Mouse (Mus musculus) hindbrain, embryonic 14.5 days (tissue): ENCODE measurements around the gene Cd79a. TPM values are rescaled to one million over a fixed set of nuclear protein-coding genes. Genes with fewer than 3 reads are reported as not detected.

Source experiments
- ATAC-seq: fragments of 200-750 bp; cut with Nextera tagmentation; 2 replicates; pipeline ENCODE4 v1.8.0; 2017; ENCODE audit warnings: moderate number of reproducible peaks, mild to moderate bottlenecking, moderate TSS enrichment, moderate library complexity; ENCODE audit not compliant: low FRiP score
- DNase-seq: peaks from one replicate; pipeline ENCODE4 v3.0.0-alpha.2; 2015; ENCODE audit warnings: low spot score
- H3K27ac ChIP-seq: fragments of 300-500 bp; sonication (generic); 2 replicates; pipeline ENCODE4 v1.5.1; 2014; ENCODE audit warnings: mild to moderate bottlenecking, moderate library complexity
- H3K27me3 ChIP-seq: fragments of 300-500 bp; sonication (generic); 2 replicates; pipeline ENCODE4 v1.6.1; 2014; ENCODE audit warnings: mild to moderate bottlenecking, low read length, mixed read lengths; ENCODE audit not compliant: control insufficient read depth, insufficient read depth
- H3K36me3 ChIP-seq: fragments of 300-500 bp; sonication (generic); replicated peaks from 2 replicates; pipeline ENCODE4 v1.6.1; 2014; ENCODE audit not compliant: control insufficient read depth, insufficient read depth
- H3K4me1 ChIP-seq: fragments of 300-500 bp; sonication (generic); replicated peaks from 2 replicates; pipeline ENCODE4 v1.6.1; 2014; ENCODE audit warnings: antibody characterized with exemption, low read length, mixed read lengths; ENCODE audit not compliant: control insufficient read depth, insufficient read depth
- H3K4me2 ChIP-seq: fragments of 300-500 bp; sonication (generic); replicated peaks from 2 replicates; pipeline ENCODE4 v1.6.1; 2014; ENCODE audit warnings: mild to moderate bottlenecking, moderate library complexity
- H3K4me3 ChIP-seq: fragments of 300-500 bp; sonication (generic); replicated peaks from 2 replicates; pipeline ENCODE4 v1.5.1; 2014; ENCODE audit warnings: mild to moderate bottlenecking, low read length
- H3K9ac ChIP-seq: fragments of 300-500 bp; sonication (generic); 2 replicates; pipeline ENCODE4 v1.6.1; 2014
- H3K9me3 ChIP-seq: fragments of 300-500 bp; sonication (generic); 2 replicates; pipeline ENCODE4 v1.6.1; 2016; ENCODE audit warnings: low read length; ENCODE audit not compliant: control insufficient read depth
- WGBS: fragments of 180-500 bp; shearing (Covaris S2); extraction: QIAGEN DNeasy Blood & Tissue Kit; methylation state at CpG from one replicate; pipeline ENCODE4 v1.1.7; 2014; 5-methylcytosine and 5-hydroxymethylcytosine counted together
- polyA plus RNA-seq: library from polyadenylated mRNA; unstranded; fragments of >200 nt; fragmentation: Nextera tagmentation; extraction: Ambion mirVana; gene quantifications from 2 replicates; pipeline ENCODE4 v1.2.1, GENCODE M21; 2014

The Cd79a gene
- 0.13 and 0.33 TPM in 2 replicates for polyA plus RNA-seq

DNA sequence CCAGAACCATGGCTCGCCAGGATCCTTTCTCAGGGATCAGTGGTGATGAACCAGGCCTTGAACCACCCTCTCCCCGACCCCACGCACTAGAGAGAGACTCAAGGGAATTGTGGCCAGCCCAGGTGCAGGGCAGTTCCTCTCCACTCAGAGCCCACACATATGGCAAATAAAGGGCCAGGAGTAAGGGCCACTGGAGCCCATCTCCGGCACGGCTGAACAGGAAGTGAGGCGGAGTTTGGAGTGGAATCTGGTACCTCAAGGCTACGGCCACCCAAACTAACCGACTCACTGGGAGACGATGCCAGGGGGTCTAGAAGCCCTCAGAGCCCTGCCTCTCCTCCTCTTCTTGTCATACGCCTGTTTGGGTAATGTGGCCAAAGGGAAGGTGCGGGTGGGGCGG lies at the start of gene Cd79a:
TSS of gene Cd79a (plus strand) at position 158 of the 400 bp plus-strand sequence.
- Histone ChIP-seq H3K36me3 (peaks cover 4% of the 10 kb centered on the region; the same call in 1 of the 2 replicates), H3K4me1 (no peaks in the 10 kb centered on the region), H3K9me3 (no peaks in the 10 kb centered on the region), H3K27me3 (no peaks in the 10 kb centered on the region), H3K4me2 (no peak within 1 kb of the TSS), H3K4me3 (no peak within 1 kb of the TSS), H3K9ac (no peak within 1 kb of the TSS), H3K27ac (no peak within 1 kb of the TSS)
- no peak for DNase-seq
- 87% methylated on average over 12 of the region's 12 CpGs for WGBS
- no peak for ATAC-seq

DNA sequence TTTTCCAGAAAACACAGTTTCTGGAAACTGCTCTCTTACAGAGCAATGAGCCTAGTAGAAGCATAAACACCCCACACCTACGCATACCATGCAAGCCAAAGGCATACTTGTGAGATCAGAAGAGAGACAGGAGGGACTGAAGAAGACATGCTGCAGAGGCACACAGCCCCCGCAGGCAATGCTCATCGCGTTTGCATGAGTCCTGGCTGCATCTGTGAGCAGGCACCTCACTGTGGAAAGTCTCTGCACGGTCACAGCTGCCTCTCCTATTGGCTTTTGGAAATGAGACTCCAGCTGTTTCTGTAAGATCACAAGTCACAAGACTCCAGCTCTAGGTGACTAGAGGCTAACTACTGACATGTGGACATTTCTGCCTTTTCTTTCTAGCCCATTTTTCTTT lies 47.0 kb upstream of the Cd79a start:
- DNase-seq (no peak), ATAC-seq (no peak)
- no peak overlapping the region for H3K27ac ChIP-seq
- H3K4me3 ChIP-seq, result no peak overlapping the region
- H3K9ac ChIP-seq, result no peak overlapping the region
- H3K9me3 ChIP-seq, result no peaks in the 10 kb centered on the region
- no peaks in the 10 kb centered on the region for H3K27me3 ChIP-seq
- H3K36me3 ChIP-seq, result no peaks in the 10 kb centered on the region
- 23% methylated on average over 5 of the region's 5 CpGs for WGBS
- H3K4me2 ChIP-seq, result no peak overlapping the region
- no peaks in the 10 kb centered on the region; the same call in 1 of the 2 replicates for H3K4me1 ChIP-seq

DNA sequence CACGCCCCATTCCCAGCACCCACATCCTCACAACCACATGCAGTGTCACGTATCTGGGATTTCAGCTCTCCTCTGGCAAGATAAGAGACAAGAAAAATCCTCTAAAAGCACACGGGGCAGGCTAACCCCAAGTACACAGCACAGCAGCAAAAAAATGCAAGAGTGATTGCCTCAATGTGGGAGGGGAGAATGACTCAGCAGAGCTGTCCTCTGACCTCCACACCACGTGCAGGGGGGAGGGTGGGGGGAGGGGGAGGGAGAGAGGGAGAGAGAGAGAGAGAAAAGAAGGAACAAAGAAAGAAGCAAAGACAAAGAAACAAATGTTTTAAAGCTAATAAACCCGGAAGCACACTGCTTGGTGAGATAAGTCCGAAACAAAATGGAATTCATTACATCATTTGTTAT lies 46.3 kb upstream of the Cd79a start:
- H3K9me3 ChIP-seq, result no peaks in the 10 kb centered on the region
- H3K4me2 ChIP-seq, result no peak overlapping the region
- WGBS, result 35% methylated on average over 6 of the region's 6 CpGs
- H3K27me3 ChIP-seq, result no peaks in the 10 kb centered on the region
- H3K4me3 ChIP-seq, result no peak overlapping the region
- DNase-seq, result no peak
- no peak overlapping the region for H3K9ac ChIP-seq
- H3K27ac ChIP-seq, result no peak overlapping the region
- no peaks in the 10 kb centered on the region for H3K36me3 ChIP-seq
- H3K4me1 ChIP-seq, result no peaks in the 10 kb centered on the region; the same call in 1 of the 2 replicates
- no peak for ATAC-seq

DNA sequence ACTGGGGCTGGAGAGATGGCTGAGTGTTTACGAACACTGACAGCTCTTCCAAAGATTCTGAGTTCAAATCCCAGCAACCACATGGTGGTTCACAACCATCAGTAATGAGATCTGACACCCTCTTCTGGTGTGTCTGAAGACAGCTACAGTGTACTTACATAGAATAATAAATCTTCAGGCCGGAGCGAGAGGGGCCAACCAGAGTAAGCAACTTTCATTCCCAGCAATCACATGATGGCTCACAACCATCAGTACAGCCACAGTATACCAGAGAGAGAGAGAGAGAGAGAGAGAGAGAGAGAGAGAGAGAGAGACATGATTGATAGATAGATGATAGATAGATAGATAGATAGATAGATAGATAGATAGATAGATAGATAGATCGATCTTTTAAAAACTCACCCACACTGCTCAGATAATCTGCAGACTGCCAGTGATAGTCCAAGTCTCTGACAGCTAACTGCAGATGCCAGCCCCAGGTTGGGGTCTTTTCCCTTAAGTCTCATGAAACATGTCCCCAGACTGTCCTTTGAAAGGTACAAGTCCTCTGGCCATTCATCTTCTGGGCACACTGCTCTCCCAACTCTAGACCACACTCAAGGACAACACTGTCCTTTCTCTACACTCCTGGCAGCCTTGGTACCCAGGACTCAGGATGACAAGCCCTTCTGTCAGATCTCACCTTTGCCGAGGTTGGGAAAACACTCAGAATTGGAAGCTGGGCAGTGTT lies 45.4 kb upstream of the Cd79a start:
- no peak for DNase-seq
- 86% methylated on average over 5 of the region's 5 CpGs for WGBS

DNA sequence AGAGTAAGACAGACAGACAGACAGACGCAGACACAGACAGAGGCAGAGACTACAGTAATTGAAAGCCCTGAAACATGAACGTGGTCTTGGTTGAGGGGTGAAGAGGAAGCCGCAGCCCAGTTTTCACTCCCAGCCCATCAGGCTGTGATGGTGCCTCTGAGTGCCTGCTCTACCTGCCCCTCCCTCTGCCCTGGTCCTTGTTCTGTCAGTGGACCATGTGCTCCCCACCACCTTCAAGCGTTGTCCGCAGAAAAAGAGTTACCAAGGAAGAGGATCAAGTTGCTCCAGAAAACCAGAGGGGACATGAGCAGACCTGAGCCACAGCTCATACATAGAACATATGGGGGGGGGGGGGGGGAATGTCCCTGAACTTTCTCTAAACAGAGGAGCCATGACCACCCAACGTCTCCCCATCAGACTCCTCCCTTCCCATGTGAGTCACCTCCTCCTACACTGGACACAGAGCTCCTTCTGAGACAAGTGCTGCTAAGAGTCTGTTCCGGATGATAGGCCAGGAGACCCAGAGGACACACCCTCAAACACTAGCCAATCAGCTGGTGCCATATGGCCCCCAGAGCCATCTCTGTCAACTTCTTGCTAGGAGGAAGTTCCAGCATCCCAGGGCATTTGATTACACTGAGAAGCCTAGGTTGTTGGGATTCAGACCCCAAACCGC lies 44.5 kb upstream of the Cd79a start:
- Histone ChIP-seq H3K9ac (no peak overlapping the region), H3K27me3 (no peaks in the 10 kb centered on the region), H3K36me3 (no peaks in the 10 kb centered on the region), H3K4me1 (no peaks in the 10 kb centered on the region), H3K27ac (no peak overlapping the region), H3K4me3 (no peak overlapping the region), H3K9me3 (no peaks in the 10 kb centered on the region), H3K4me2 (no peak overlapping the region)
- DNase-seq, result no peak
- ATAC-seq, result no peak
- 77% methylated on average over 8 of the region's 8 CpGs for WGBS

More for the DNA sequence above, 45.4 kb upstream of the Cd79a start:
- no peak for ATAC-seq
- Histone ChIP-seq H3K9me3 (no peaks in the 10 kb centered on the region), H3K9ac (no peak overlapping the region), H3K4me3 (no peak overlapping the region), H3K27me3 (no peaks in the 10 kb centered on the region), H3K4me1 (no peaks in the 10 kb centered on the region), H3K27ac (no peak overlapping the region), H3K4me2 (no peak overlapping the region), H3K36me3 (no peaks in the 10 kb centered on the region)

DNA sequence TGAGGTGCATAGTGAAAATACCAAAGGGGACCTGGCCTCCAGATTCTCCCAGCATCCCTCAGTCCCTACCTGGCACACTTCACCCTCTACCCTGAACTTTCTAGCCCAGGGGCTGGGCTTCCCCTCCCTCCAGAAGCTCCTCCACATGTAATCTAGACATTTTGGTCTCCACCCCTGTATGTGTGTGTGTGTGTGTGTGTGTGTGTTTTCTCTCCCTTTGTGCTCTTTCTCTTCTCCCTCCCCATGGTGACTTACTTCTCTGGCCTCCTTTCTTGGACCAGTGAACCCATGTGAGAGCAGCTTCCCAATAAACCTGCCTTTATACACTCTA lies 44.0 kb upstream of the Cd79a start:
- H3K4me2 ChIP-seq, result no peak overlapping the region
- no peak for ATAC-seq

DNA sequence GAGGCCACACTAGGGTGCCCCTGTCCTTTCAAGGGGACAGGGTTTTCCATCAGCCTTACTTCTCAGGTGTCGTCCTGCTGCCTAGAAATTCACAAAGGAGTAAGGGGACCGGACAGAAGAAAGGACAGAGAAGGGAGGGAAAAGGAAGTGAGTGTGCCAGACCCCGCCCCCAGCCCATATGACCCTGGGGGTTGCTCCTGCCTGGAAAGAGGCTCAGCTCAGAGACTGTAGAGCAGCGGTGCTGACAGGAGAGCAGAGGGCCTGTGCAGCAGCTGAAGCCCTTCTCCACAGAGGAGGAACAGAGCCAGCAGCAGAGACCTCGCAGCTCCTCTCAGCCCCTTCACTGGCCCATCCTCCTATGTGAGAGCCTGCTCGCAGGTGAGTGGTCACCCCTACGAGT lies 43.5 kb upstream of the Cd79a start:
- Histone ChIP-seq H3K27me3 (no peaks in the 10 kb centered on the region), H3K4me1 (no peaks in the 10 kb centered on the region), H3K36me3 (no peaks in the 10 kb centered on the region), H3K4me2 (no peak overlapping the region), H3K27ac (no peak overlapping the region), H3K4me3 (no peak overlapping the region), H3K9me3 (no peaks in the 10 kb centered on the region), H3K9ac (no peak overlapping the region)
- ATAC-seq, result no peak
- no peak for DNase-seq
- 45% methylated on average over 7 of the region's 7 CpGs for WGBS

More for the DNA sequence above, 44.0 kb upstream of the Cd79a start:
- DNase-seq, result no peak
- no peaks in the 10 kb centered on the region for H3K9me3 ChIP-seq
- H3K4me1 ChIP-seq, result no peaks in the 10 kb centered on the region
- H3K4me3 ChIP-seq, result no peak overlapping the region
- H3K9ac ChIP-seq, result no peak overlapping the region
- no peaks in the 10 kb centered on the region for H3K36me3 ChIP-seq
- H3K27me3 ChIP-seq, result no peaks in the 10 kb centered on the region
- no peak overlapping the region for H3K27ac ChIP-seq

DNA sequence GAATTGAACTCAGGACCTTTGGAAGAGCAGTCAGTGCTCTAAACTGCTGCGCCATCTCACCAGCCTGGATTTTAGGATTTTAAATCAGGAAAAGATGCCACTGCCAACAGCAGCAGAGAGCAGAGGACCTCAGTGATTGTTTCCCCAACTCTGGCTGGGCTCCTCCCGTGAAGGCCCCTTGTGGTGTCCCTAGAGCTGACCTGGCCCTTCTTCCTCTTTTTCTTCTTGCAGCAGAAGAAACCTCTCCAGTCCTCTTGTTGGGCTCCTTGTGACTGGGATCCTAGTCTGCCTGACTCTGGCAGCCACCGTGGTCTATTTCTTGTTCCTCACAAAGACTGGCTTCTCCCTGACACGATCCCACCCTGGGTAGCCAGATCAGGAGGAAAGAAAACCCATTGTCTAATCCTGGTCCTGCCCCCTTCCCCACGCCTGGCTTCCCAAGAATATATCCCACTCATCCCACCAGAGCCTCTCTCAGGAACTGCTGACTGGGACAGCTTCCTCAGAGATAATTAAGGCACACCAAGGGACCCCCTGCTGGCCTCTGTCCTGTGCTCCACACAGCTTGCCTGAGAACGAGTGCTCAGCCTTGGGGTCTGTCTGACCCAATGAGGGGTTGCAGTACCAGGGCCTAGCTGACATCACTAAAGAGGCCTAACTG lies 40.6 kb upstream of the Cd79a start:
- no peaks in the 10 kb centered on the region for H3K36me3 ChIP-seq
- H3K9ac ChIP-seq, result no peak overlapping the region
- no peak overlapping the region for H3K4me2 ChIP-seq
- no peaks in the 10 kb centered on the region for H3K4me1 ChIP-seq
- ATAC-seq (no peak), DNase-seq (no peak)
- H3K9me3 ChIP-seq, result no peaks in the 10 kb centered on the region
- H3K4me3 ChIP-seq, result no peak overlapping the region
- H3K27me3 ChIP-seq, result no peaks in the 10 kb centered on the region
- 26% methylated on average over 6 of the region's 6 CpGs for WGBS
- H3K27ac ChIP-seq, result no peak overlapping the region

DNA sequence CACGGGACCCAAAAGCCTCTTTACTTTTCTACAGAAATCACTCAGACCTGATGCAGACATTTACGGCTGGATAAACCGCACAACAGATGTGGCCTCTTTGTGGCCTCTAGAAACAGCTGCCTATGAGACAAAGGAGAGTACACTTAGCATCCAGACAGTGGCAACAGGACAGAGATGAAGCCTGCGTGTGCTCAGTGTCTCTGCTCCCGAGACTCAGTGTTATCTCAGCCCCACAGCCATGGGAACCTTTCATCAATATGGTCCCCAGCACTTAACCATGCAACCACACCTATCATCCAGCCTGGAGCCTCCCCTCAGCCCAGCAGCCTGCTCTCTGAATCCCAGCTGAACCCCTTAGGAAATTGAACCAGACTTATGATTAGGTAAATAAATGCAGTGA lies 37.9 kb upstream of the Cd79a start:
- no peak overlapping the region for H3K4me2 ChIP-seq
- DNase-seq, result no peak
- 65% methylated on average over 5 of the region's 5 CpGs for WGBS
- no peak overlapping the region for H3K4me3 ChIP-seq
- no peaks in the 10 kb centered on the region for H3K9me3 ChIP-seq
- no peaks in the 10 kb centered on the region for H3K27me3 ChIP-seq
- no peak overlapping the region for H3K27ac ChIP-seq
- H3K36me3 ChIP-seq, result no peaks in the 10 kb centered on the region
- H3K4me1 ChIP-seq, result no peaks in the 10 kb centered on the region
- ATAC-seq, result no peak
- no peak overlapping the region for H3K9ac ChIP-seq
